Mouse (Mus musculus) embryonic stem cell, embryonic (primary cell): ENCODE measurements at regions not wholly inside any gene's neighbourhood (a gene's known extent, or its start where the extent isn't known, plus 50 kb on each side); places are given as distances from the start of the nearest gene placed in this dataset.

ENCODE experiments used
- CTCF ChIA-PET, 4 experiments: fragments of 300-600 bp in 2 of 4; fragments of 350-600 bp in 2 of 4; sonication (Branson Sonifier 250); formaldehyde crosslinking; loops; one replicate each; lab custom pipeline; 2022; ENCODE audit warnings: inconsistent platforms in 2 of 4; lab: Charles Lee
- POLR2A ChIA-PET, 4 experiments: fragments of 300-600 bp in 2 of 4; fragments of 350-600 bp in 2 of 4; sonication (Branson Sonifier 250); formaldehyde crosslinking; loops; one replicate each; lab custom pipeline; 2022; ENCODE audit warnings: antibody characterized with exemption in 4 of 4, inconsistent platforms in 1 of 4; lab: Charles Lee

GRCm38 (mm10) chr1:52397460-52397859 lies 103.0 kb downstream of the Nab1 start:
- ChIA-PET POLR2A (interaction anchor here in 2 of 4 experiments (0.5 to 1.6 kb wide), 2 partner anchors 11 to 164 kb away, joined by 3 to 4 read pairs; partner anchors contain the start of gene Gls (in 1 of the 2)), CTCF (interaction anchor here in 1 of 4 experiments (0.5 kb wide), 1 partner anchor 30 kb away, joined by 3 read pairs; no protein-coding TSS in a partner anchor)

GRCm38 (mm10) chr1:52392933-52393332 lies 107.5 kb downstream of the Nab1 start:
- ChIA-PET CTCF (no interaction called here), POLR2A (no interaction called here)

DNA sequence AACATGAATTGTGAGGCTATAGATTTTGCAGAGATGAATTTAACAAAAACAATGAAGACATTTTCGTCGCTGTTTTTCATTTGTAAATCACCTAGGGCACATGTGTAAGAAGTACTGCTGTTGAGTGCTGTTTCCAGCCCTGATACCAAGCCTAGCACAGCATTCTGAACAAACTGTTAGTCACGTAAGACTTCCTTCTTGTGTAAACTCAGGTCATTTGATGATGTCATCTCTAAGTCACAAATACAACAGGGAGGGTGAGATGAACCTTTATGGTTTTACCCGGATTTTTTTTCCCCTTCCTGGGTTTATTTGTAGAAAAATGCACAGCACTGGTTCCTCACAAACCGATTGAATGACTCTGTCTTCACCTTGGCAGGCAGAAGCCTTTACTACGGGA lies 111.6 kb downstream of the Nab1 start:
- ChIA-PET POLR2A (no interaction called here), CTCF (no interaction called here)

DNA sequence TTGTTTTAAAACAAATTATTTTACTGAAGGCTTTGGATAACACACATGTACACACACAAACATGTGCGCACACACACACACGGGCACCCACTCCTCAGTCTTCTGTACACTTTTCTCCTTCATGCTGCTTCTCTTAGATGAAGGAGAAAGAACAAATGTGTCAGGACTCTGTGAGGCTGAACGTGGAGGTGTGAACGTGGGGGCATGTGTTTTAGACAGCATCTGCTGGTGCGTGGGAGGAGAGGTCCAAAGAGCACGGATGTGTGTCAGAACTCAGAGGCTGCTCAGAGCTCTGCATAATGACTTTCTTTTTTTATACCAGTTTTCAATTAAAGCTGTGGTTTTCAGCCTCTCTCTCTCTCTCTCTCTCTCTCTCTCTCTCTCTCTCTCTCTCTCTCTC lies 112.4 kb downstream of the Nab1 start:
- CTCF ChIA-PET = interaction anchor here in 1 of 4 experiments (0.6 kb wide), 1 partner anchor 934 kb away, joined by 3 read pairs; no protein-coding TSS in a partner anchor
- POLR2A ChIA-PET = no interaction called here

DNA sequence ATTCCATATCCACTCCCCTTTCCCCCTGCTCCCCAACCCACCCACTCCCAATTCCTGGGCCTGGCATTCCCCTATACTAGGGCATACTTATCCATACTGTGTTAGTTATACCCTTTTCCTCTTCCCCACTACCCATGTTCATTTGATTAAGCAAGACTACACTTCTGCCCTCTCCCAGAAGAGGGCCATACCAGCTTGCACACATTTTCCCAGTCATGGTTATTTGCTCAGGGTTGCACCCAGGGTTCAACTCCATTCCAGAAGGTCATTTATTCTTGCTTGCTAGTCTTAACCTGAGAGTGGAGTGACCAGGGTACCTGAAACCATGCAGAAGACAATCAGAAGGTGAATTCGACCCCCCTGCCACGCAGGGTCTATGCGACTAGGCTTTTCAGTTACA lies 113.4 kb downstream of the Nab1 start:
- CTCF ChIA-PET = no interaction called here
- POLR2A ChIA-PET = no interaction called here

- ChIA-PET POLR2A (interaction anchor here in 1 of 4 experiments (1.0 kb wide), 1 partner anchor 57 kb away, joined by 3 read pairs; no protein-coding TSS in a partner anchor), CTCF (no interaction called here)
Observed at GRCm38 (mm10) chr1:52375320-52375719, 125.2 kb downstream of the Nab1 start.

GRCm38 (mm10) chr1:52374666-52375065 lies 125.8 kb downstream of the Nab1 start:
- ChIA-PET CTCF (no interaction called here), POLR2A (no interaction called here)

DNA sequence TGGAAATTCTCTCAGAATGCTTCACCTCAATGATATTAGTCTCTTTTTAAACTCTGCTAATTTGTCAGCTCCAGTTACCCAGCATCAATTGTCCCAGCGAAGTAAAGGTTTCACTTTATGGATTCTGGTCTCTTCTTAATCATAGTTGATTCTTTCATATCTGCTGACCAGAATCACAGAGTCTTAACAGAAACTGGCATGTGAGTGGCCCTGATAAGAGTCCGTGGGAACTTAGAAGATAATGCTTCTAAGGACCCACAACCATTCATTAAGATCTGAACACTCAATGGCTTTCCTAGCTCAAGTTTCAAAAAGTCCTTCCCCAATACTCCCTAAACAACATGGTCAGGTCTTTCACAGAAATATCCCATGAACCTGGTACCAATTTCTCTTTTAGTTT lies 126.7 kb downstream of the Nab1 start:
- ChIA-PET POLR2A (no interaction called here), CTCF (no interaction called here)

- POLR2A ChIA-PET = interaction anchor here in 1 of 4 experiments (1.1 kb wide), 1 partner anchor 12 kb away, joined by 3 read pairs; no protein-coding TSS in a partner anchor
Observed at GRCm38 (mm10) chr1:52366386-52366785, 133.4 kb upstream of the Gls start.

GRCm38 (mm10) chr1:52363625-52364024 lies 130.6 kb upstream of the Gls start:
- ChIA-PET POLR2A (interaction anchor here in 2 of 4 experiments (0.6 to 1.6 kb wide), 2 partner anchors 71 to 91 kb away, joined by 3 to 4 read pairs; no protein-coding TSS in a partner anchor), CTCF (interaction anchor here in 1 of 4 experiments (1.1 kb wide), 1 partner anchor 61 kb away, joined by 3 read pairs; no protein-coding TSS in a partner anchor)

More at GRCm38 (mm10) chr1:52366386-52366785, 133.4 kb upstream of the Gls start:
- CTCF ChIA-PET = interaction anchor here in 1 of 4 experiments (1.2 kb wide), 1 partner anchor 265 kb away, joined by 3 read pairs; no protein-coding TSS in a partner anchor

- CTCF ChIA-PET = interaction anchor here in 1 of 4 experiments (1.1 kb wide), 1 partner anchor 60 kb away, joined by 3 read pairs; no protein-coding TSS in a partner anchor
- POLR2A ChIA-PET = no interaction called here
Observed at GRCm38 (mm10) chr1:52362976-52363375, 129.9 kb upstream of the Gls start.

GRCm38 (mm10) chr1:52354041-52354582 lies 121.1 kb upstream of the Gls start:
- CTCF ChIA-PET = no interaction called here

DNA sequence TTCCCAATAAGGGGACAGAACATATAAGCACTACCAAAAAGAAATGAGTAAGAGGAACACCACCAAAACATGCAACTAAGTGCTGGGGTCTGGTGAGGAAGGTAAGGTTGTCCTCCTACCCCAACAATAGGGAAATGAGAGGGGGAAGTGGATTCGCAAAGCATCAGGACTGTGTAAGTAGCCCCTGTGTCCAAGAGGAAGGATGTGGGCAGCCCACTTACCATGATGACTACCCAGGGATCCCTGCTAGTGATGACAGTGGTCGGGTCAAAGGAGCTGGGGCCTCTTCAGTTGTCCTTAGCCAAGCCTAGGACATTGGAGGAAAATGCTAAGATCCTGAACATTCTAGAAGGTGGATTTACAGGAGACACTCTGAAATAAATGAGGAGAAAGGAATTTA lies 109.1 kb upstream of the Gls start:
- ChIA-PET POLR2A (no interaction called here), CTCF (no interaction called here)

More at GRCm38 (mm10) chr1:52354041-52354582, 121.1 kb upstream of the Gls start:
- POLR2A ChIA-PET = interaction anchor here in 3 of 4 experiments (0.7 to 1.6 kb wide), 7 partner anchors 13 to 876 kb away, joined by 3 to 6 read pairs (median 4); partner anchors contain the start of genes Gls (in 1 of the 3) and Nabp1 (in 1 of the 3)

- ChIA-PET POLR2A (no interaction called here), CTCF (no interaction called here)
Observed at GRCm38 (mm10) chr1:52338704-52339103, 105.7 kb upstream of the Gls start.

GRCm38 (mm10) chr1:52338243-52338642 lies 105.2 kb upstream of the Gls start:
- ChIA-PET POLR2A (no interaction called here), CTCF (interaction anchor here in 1 of 4 experiments (0.6 kb wide), 1 partner anchor 582 kb away, joined by 3 read pairs; no protein-coding TSS in a partner anchor)

DNA sequence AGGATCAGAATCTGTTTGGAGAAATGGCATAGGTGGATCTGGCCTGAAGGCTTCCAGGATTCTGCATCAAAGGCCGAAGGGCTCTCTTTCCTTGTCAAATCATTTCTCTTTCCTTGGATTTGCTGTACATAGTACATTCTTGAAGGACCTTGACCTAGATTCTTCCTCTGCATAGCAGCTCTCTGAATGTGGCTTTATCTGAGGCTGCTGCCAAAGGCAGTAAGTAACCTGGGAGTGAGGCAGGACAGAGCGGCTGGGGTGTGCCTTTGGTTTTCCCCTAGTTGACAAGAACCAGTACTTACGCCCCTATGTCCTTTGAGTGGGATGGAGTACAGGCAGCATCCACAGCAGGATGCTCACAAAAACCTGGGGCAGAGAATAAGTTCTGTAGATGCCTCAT lies 103.7 kb upstream of the Gls start:
- CTCF ChIA-PET = no interaction called here
- POLR2A ChIA-PET = no interaction called here

- CTCF ChIA-PET = no interaction called here
- POLR2A ChIA-PET = no interaction called here
Observed at GRCm38 (mm10) chr1:52332013-52332412, 99.0 kb upstream of the Gls start.

GRCm38 (mm10) chr1:52331442-52331841 lies 98.4 kb upstream of the Gls start:
- CTCF ChIA-PET = no interaction called here

DNA sequence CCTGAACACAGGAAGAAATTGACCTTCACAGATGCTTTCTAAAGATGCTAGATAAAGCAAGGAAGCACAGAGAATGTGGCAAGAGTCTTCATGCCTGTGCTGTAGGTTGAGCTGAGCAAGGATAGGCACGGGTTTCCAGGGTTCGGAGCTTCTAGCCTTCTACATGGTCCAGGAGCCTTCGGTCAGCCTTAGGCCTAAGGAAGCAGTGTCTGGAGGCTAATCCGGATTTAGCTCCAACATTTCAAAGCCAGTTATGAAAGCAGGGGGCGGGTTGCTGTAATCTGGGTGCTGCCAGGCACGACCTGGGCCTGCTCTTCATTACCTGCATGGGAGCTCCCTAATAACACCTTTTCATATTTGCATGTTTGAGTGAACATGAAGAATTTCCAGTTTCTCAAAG lies 97.5 kb upstream of the Gls start:
- ChIA-PET POLR2A (no interaction called here), CTCF (interaction anchor here in 1 of 4 experiments (0.9 kb wide), 1 partner anchor 411 kb away, joined by 4 read pairs; no protein-coding TSS in a partner anchor)

More at GRCm38 (mm10) chr1:52331442-52331841, 98.4 kb upstream of the Gls start:
- POLR2A ChIA-PET = no interaction called here

- ChIA-PET POLR2A (no interaction called here), CTCF (no interaction called here)
Observed at GRCm38 (mm10) chr1:52328507-52328906, 95.5 kb upstream of the Gls start.
